Comparison of ENCODE assay signal across 8 mouse cellular contexts in the genomic region with DNA sequence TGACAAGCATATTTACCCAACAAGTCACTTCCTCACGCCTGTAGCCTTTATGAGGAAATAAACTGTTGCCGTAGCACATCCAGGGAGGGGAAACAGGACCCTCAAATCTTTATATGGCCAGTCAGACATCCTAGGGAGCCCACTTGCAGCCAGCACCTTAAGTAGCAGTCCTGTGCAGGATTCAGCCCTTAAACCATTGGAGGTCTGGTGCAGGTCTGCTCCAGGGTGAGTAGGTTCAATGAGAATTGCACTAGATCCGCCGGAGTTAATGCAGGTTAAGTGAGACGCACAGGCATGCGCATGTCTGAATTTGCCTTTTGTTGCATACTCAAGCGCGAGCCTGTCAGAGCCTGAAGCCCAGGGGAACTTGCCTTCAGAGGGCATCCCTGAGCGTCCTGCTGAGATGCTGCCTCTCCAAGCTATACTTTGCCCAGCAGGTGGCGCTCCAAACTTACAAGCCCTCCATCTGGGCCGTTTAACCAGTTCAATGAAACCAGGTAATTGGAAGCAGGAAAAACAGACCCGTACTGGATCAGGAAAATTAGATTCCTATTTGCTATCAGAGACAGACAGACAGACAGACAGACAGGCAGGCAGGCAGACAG. TPM values are rescaled to one million over a fixed set of nuclear protein-coding genes. Genes with fewer than 3 reads are reported as not detected.
DNase-seq lines count a peak whose midpoint lies in the region; ATAC-seq and TF ChIP-seq lines count a peak whose summit lies in the region.

No protein-coding gene starts in this region.

- H3K9me3 ChIP-seq in MEL (replicated peaks; ENCODE audit: insufficient read depth, low read length) = no peaks in the 10 kb centered on the region
- H3K9me3 ChIP-seq in forebrain, embryonic 16.5 days (ENCODE audit: control insufficient read depth, low read length) = no peaks in the 10 kb centered on the region
- no peaks in the 10 kb centered on the region for H3K9me3 ChIP-seq in hindbrain, embryonic 11.5 days (ENCODE audit: control insufficient read depth, low read length)
- no peaks in the 10 kb centered on the region for H3K9me3 ChIP-seq in lung, postnatal 0 days (ENCODE audit: low read length)

- H3K4me2 ChIP-seq in forebrain, embryonic 16.5 days (ENCODE audit: low read length) = peak overlapping the region; percentile 17
- H3K4me2 ChIP-seq in hindbrain, embryonic 11.5 days (replicated peaks; ENCODE audit: low read depth, low read length) = no peak overlapping the region
- no peak overlapping the region for H3K4me2 ChIP-seq in lung, postnatal 0 days (replicated peaks; ENCODE audit: low read depth, low read length)

- no peak overlapping the region for H3K27ac ChIP-seq in MEL (ENCODE audit: control insufficient read depth, low read depth, low read length)
- peak overlapping the region; percentile 70 for H3K27ac ChIP-seq in forebrain, embryonic 16.5 days (ENCODE audit: low read length)
- no peak overlapping the region for H3K27ac ChIP-seq in hindbrain, embryonic 11.5 days (ENCODE audit: low read depth, low read length)
- no peak overlapping the region for H3K27ac ChIP-seq in lung, postnatal 0 days (ENCODE audit: low read length)

- H3K4me1 ChIP-seq in MEL (ENCODE audit: control insufficient read depth in 1 of 2, insufficient read depth in 2 of 2, low read length in 2 of 2) = peaks cover 0 to 8% of the 10 kb centered on the region in 2 experiments; a peak in 2 of 4 replicates
- peaks cover 31% of the 10 kb centered on the region for H3K4me1 ChIP-seq in forebrain, embryonic 16.5 days (replicated peaks; ENCODE audit: control insufficient read depth, insufficient read depth, low read length)
- no peaks in the 10 kb centered on the region; the same call in 1 of the 2 replicates for H3K4me1 ChIP-seq in hindbrain, embryonic 11.5 days (replicated peaks; ENCODE audit: control insufficient read depth, insufficient read depth, low read length)
- no peaks in the 10 kb centered on the region for H3K4me1 ChIP-seq in lung, postnatal 0 days (ENCODE audit: insufficient read depth, low read depth, low read length)

- H3K27me3 ChIP-seq in MEL (ENCODE audit: control insufficient read depth in 1 of 2, insufficient read depth in 2 of 2, low read length in 2 of 2) = no peaks in the 10 kb centered on the region
- H3K27me3 ChIP-seq in forebrain, embryonic 16.5 days (replicated peaks; ENCODE audit: control insufficient read depth, insufficient read depth, low read length) = no peaks in the 10 kb centered on the region
- H3K27me3 ChIP-seq in hindbrain, embryonic 11.5 days (ENCODE audit: control insufficient read depth, insufficient read depth, low read length) = peaks cover 2% of the 10 kb centered on the region; the same call in 1 of the 2 replicates
- H3K27me3 ChIP-seq in lung, postnatal 0 days (replicated peaks; ENCODE audit: insufficient read depth, low read length) = no peaks in the 10 kb centered on the region

- 8% methylated on average over 12 of the region's 12 CpGs for WGBS in forebrain, embryonic 16.5 days
- 14% methylated on average over 12 of the region's 12 CpGs for WGBS in hindbrain, embryonic 11.5 days
- 7% methylated on average over 12 of the region's 12 CpGs for WGBS in lung, postnatal 0 days

- ATAC-seq in forebrain, embryonic 16.5 days = peak; percentile 86
- ATAC-seq in hindbrain, embryonic 11.5 days (ENCODE audit: low FRiP score) = peak; percentile 62
- ATAC-seq in lung, postnatal 0 days = peak; percentile 71

- TF ChIP-seq EP300 in MEL (IDR thresholded peaks at IDR 0.05; ENCODE audit: low read depth in 1 of 2, low read length in 2 of 2) = no peak
- TF ChIP-seq EP300 in lung, postnatal 0 days (IDR thresholded peaks at IDR 0.05) = no peak

- H3K79me2 ChIP-seq in MEL (ENCODE audit: control insufficient read depth, insufficient read depth, low read length, poor library complexity) = no peaks in the 10 kb centered on the region

- peak; percentile 89 to 99 (median 98) for TF ChIP-seq CTCF in MEL (IDR thresholded peaks at IDR 0.05 in 2 of 3, conservative IDR thresholded peaks at IDR 0.05 in 1 of 3; ENCODE audit: control insufficient read depth in 1 of 3, insufficient read depth in 1 of 3, low read depth in 2 of 3, low read length in 3 of 3, poor library complexity in 1 of 3, severe bottlenecking in 1 of 3)
- peak; percentile 99 for TF ChIP-seq CTCF in lung, postnatal 0 days (IDR thresholded peaks at IDR 0.05)

- peaks cover 0 to 3% of the 10 kb centered on the region in 2 experiments; a peak in 1 of 4 replicates for H3K36me3 ChIP-seq in MEL (ENCODE audit: control insufficient read depth in 1 of 2, insufficient read depth in 2 of 2, low read length in 2 of 2)
- H3K36me3 ChIP-seq in forebrain, embryonic 16.5 days (ENCODE audit: control insufficient read depth, insufficient read depth) = no peaks in the 10 kb centered on the region
- H3K36me3 ChIP-seq in hindbrain, embryonic 11.5 days (ENCODE audit: control insufficient read depth, insufficient read depth, low read length) = no peaks in the 10 kb centered on the region
- H3K36me3 ChIP-seq in lung, postnatal 0 days (ENCODE audit: insufficient read depth, low read length) = no peaks in the 10 kb centered on the region

- no peak overlapping the region for H3K9ac ChIP-seq in MEL (ENCODE audit: control insufficient read depth, low read depth, low read length, poor library complexity, severe bottlenecking)
- no peak overlapping the region for H3K9ac ChIP-seq in forebrain, embryonic 16.5 days (replicated peaks; ENCODE audit: low read depth, low read length)
- 0 out of 2 replicates have a peak overlapping the region, but pooled peaks have one; percentile 19 for H3K9ac ChIP-seq in hindbrain, embryonic 11.5 days (ENCODE audit: low read depth, low read length)
- H3K9ac ChIP-seq in lung, postnatal 0 days (replicated peaks; ENCODE audit: low read depth) = no peak overlapping the region

- no peak overlapping the region for H3K4me3 ChIP-seq in MEL (ENCODE audit: control insufficient read depth in 1 of 2, insufficient read depth in 1 of 2, low read depth in 2 of 2, low read length in 2 of 2)
- no peak overlapping the region for H3K4me3 ChIP-seq in forebrain, embryonic 16.5 days (replicated peaks; ENCODE audit: low read length)
- H3K4me3 ChIP-seq in hindbrain, embryonic 11.5 days (ENCODE audit: low read depth, low read length) = no peak overlapping the region
- H3K4me3 ChIP-seq in lung, postnatal 0 days (ENCODE audit: low read depth, low read length) = no peak overlapping the region

- peak; percentile 90 for TF ChIP-seq RAD21 in MEL (IDR thresholded peaks at IDR 0.05; ENCODE audit: low read depth, low read length)

- DNase-seq in MEL (ENCODE audit: low read depth, low spot score) = peak; percentile 89
- DNase-seq in cerebellum, adult 11-12 months = peak; percentile 83
- DNase-seq in hindbrain, embryonic 11.5 days (ENCODE audit: low spot score) = peak; percentile 97
- DNase-seq in layer of hippocampus, adult 9-11 months = peak; percentile 91
- peak; percentile 96 for DNase-seq in lung, postnatal 0 days (ENCODE audit: low spot score)
- peak; percentile 94 for DNase-seq in ovary, postnatal 14 days (ENCODE audit: low spot score)
- peak; percentile 80 to 93 for DNase-seq in thymus, postnatal 10 days (ENCODE audit: low spot score in 2 of 2)

- TF ChIP-seq POLR2A in MEL (IDR thresholded peaks at IDR 0.05; ENCODE audit: control insufficient read depth in 1 of 2, insufficient read depth in 1 of 2, low read depth in 1 of 2, low read length in 2 of 2, poor library complexity in 1 of 2) = no peak

TF ChIP-seq in MEL, 35 proteins besides CTCF, POLR2A, EP300 and RAD21:
- TF ChIP-seq SIN3A (IDR thresholded peaks at IDR 0.05; ENCODE audit: low read length) (peak; percentile 52; the same call in 1 of the 2 replicates), SMC3 (IDR thresholded peaks at IDR 0.05; ENCODE audit: low read depth, low read length) (peak; percentile 95), ELF1 (IDR thresholded peaks at IDR 0.05; ENCODE audit: low read depth, low read length) (0 out of 2 replicates have a peak, but pooled peaks have one; percentile 27), CHD2 (IDR thresholded peaks at IDR 0.05; ENCODE audit: low read length) (no peak), JUND (IDR thresholded peaks at IDR 0.05; ENCODE audit: low read depth, low read length) (no peak), ZC3H11A (IDR thresholded peaks at IDR 0.05; ENCODE audit: low read depth, low read length) (peak; percentile 87), TBP (IDR thresholded peaks at IDR 0.05; ENCODE audit: low read depth, low read length) (no peak), HCFC1 (IDR thresholded peaks at IDR 0.05; ENCODE audit: low read depth, low read length) (0 out of 2 replicates have a peak, but pooled peaks have one; percentile 26), MXI1 (IDR thresholded peaks at IDR 0.05; ENCODE audit: low read depth, low read length) (no peak), MAZ (IDR thresholded peaks at IDR 0.05; ENCODE audit: low read depth, low read length) (peak; percentile 46; the same call in 1 of the 2 replicates), GABPA (IDR thresholded peaks at IDR 0.05; ENCODE audit: low read depth, low read length) (no peak), NRF1 (IDR thresholded peaks at IDR 0.05; ENCODE audit: insufficient read depth, low read depth, low read length, poor library complexity, severe bottlenecking) (peak; percentile 60)

RNA-seq across cellular contexts. Expression of a gene that starts 37.8 kb away (rescaled TPM):
- total RNA-seq in MEL (2012; rRNA removed) = not detected in 2 replicates
- not detected for polyA plus RNA-seq in MEL (2012; ENCODE audit: insufficient read depth in 1 of 2, insufficient read length in 2 of 2, low read depth in 1 of 2, low replicate concordance in 2 of 2, missing spikeins in 1 of 2)
- polyA plus RNA-seq in forebrain, embryonic 16.5 days (2015; fragmentation: Nextera tagmentation; extraction: Ambion mirVana) = not detected in 2 replicates
- polyA plus RNA-seq in hindbrain, embryonic 11.5 days (2014; fragmentation: Nextera tagmentation; extraction: Ambion mirVana) = not detected in 2 replicates
- polyA plus RNA-seq in lung, postnatal 0 days (2015; fragmentation: Nextera tagmentation; extraction: Ambion mirVana) = not detected in 2 replicates

RNA-seq across cellular contexts. Expression of a gene that starts 45.7 kb away (rescaled TPM):
- total RNA-seq in MEL (2012; rRNA removed) = 1.3 TPM in 2 replicates
- polyA plus RNA-seq in MEL (2012; ENCODE audit: insufficient read depth in 1 of 2, insufficient read length in 2 of 2, low read depth in 1 of 2, low replicate concordance in 2 of 2, missing spikeins in 1 of 2) = 1 to 10 TPM in 1 of 2 experiments, not detected in 1; 5.3 TPM
- polyA plus RNA-seq in forebrain, embryonic 16.5 days (2015; fragmentation: Nextera tagmentation; extraction: Ambion mirVana) = 9.2 and 10.6 TPM in 2 replicates
- 8.4 and 11.6 TPM in 2 replicates for polyA plus RNA-seq in hindbrain, embryonic 11.5 days (2014; fragmentation: Nextera tagmentation; extraction: Ambion mirVana)
- 4.2 and 5.2 TPM in 2 replicates for polyA plus RNA-seq in lung, postnatal 0 days (2015; fragmentation: Nextera tagmentation; extraction: Ambion mirVana)
